Mouse (Mus musculus): Measurements from ENCODE around the gene Ddr1. TPM values are rescaled to one million over a fixed set of nuclear protein-coding genes. Genes with fewer than 3 reads are reported as not detected.
A peak's percentile ranks its signal among the peaks of the same experiment; 100 is the strongest.
"Not testable (repeated sequence)": the region's sequence is repeated elsewhere in the genome, so short reads cannot be mapped to it uniquely, and the experiment has no call there.

The Ddr1 gene
- 10 to 100 TPM; 23.8 to 30.0 (median 29.5) TPM for total RNA-seq (2022)

- no peak for DNase-seq (ENCODE audit: low spot score)
Observed at GRCm38 (mm10) chr17:35704621-35705464, at the start of gene Ddr1. Gene Ddr1 (minus strand): TSS chr17:35704621.

- no peak for DNase-seq (ENCODE audit: low spot score)
Observed at GRCm38 (mm10) chr17:35753668-35754067, 49.2 kb upstream of the Ddr1 start.

- DNase-seq (ENCODE audit: low spot score) = peak; percentile 31
Observed at GRCm38 (mm10) chr17:35752221-35752811, 47.9 kb upstream of the Ddr1 start.

- DNase-seq (ENCODE audit: low spot score) = no peak
Observed at GRCm38 (mm10) chr17:35749685-35750084, 45.3 kb upstream of the Ddr1 start.

- DNase-seq (ENCODE audit: low spot score) = no peak
Observed at GRCm38 (mm10) chr17:35744361-35744760, 39.9 kb upstream of the Ddr1 start.

- no peak for DNase-seq (ENCODE audit: low spot score)
Observed at GRCm38 (mm10) chr17:35742948-35743347, 38.5 kb upstream of the Ddr1 start.

GRCm38 (mm10) chr17:35741589-35742226, 37.3 kb upstream of the Ddr1 start:
- no peak for DNase-seq (ENCODE audit: low spot score)

GRCm38 (mm10) chr17:35740276-35740880, 36.0 kb upstream of the Ddr1 start:
- DNase-seq (ENCODE audit: low spot score) = no peak

- DNase-seq (ENCODE audit: low spot score) = peak; percentile 93
Observed at GRCm38 (mm10) chr17:35739675-35740074, 35.3 kb upstream of the Ddr1 start.

- DNase-seq (ENCODE audit: low spot score) = peak; percentile 81
Observed at GRCm38 (mm10) chr17:35737743-35738142, 33.3 kb upstream of the Ddr1 start.

- peak; percentile 45 for DNase-seq (ENCODE audit: low spot score)
Observed at GRCm38 (mm10) chr17:35736280-35736960, 32.0 kb upstream of the Ddr1 start.

- no peak for DNase-seq (ENCODE audit: low spot score)
Observed at GRCm38 (mm10) chr17:35734478-35734877, 30.1 kb upstream of the Ddr1 start.

- no peak for DNase-seq (ENCODE audit: low spot score)
Observed at GRCm38 (mm10) chr17:35733398-35733797, 29.0 kb upstream of the Ddr1 start.

GRCm38 (mm10) chr17:35731431-35732145, 27.2 kb upstream of the Ddr1 start:
- DNase-seq (ENCODE audit: low spot score) = no peak

- DNase-seq (ENCODE audit: low spot score) = not testable (repeated sequence)
Observed at GRCm38 (mm10) chr17:35730112-35730511, 25.7 kb upstream of the Ddr1 start.

GRCm38 (mm10) chr17:35728821-35729220, 24.4 kb upstream of the Ddr1 start:
- DNase-seq (ENCODE audit: low spot score) = no peak

- no peak for DNase-seq (ENCODE audit: low spot score)
Observed at GRCm38 (mm10) chr17:35727471-35728205, 23.2 kb upstream of the Ddr1 start.

- DNase-seq (ENCODE audit: low spot score) = no peak
Observed at GRCm38 (mm10) chr17:35727028-35727427, 22.6 kb upstream of the Ddr1 start.

- DNase-seq (ENCODE audit: low spot score) = peak; percentile 90
Observed at GRCm38 (mm10) chr17:35725286-35726232, 21.1 kb upstream of the Ddr1 start.

All from heart, adult 8-10 months (tissue).